Mouse (Mus musculus) liver, adult (tissue): ENCODE data around the gene Foxp2.

Source experiments
- GATA4 ChIP-seq: IDR thresholded peaks from 2 replicates; pipeline ENCODE4 v1.6.1; 2014; ENCODE audit warnings: mild to moderate bottlenecking, low read length; ENCODE audit not compliant: insufficient replicate concordance

The Foxp2 gene

DNA sequence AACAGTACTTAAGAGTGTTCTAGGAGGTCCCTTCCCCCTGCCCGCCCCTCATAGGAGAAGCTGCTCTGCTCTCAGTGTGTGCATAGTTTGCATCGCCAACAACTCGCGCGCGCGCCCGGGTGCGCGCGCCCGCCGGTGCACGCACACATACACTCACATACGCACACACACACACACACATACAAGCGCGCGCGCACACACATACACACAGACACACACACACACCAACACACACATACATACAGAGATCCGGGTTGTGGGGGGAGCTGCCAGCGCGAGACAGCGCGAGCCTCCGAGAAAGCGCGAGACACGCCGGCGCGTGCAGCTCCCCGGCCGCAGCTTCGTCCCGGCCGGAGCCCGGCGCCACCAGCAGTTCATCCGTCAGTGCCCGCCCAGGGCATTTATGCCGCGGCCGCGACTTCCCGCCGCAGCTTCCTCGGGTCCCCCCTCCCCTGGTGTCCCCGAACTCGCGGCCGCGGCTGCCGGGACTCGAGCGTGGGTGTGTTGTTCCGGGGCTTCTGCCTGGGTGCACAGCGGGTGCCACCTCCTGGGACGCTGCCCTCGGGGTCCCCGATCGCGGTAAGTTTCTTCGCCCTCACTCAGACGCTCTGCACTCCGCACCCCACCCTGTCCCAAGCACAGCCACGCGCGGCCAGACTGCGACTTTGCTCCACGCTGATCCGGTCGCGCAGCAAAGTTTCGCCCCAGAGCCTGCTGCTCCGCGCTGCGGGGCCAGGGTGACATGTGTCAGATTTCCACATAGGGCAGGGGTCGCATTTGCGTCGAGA is at the start of gene Foxp2:
Foxp2 (plus strand) TSS at position 167 of the 788 bp plus-strand sequence.
- TF ChIP-seq GATA4: no peak

DNA sequence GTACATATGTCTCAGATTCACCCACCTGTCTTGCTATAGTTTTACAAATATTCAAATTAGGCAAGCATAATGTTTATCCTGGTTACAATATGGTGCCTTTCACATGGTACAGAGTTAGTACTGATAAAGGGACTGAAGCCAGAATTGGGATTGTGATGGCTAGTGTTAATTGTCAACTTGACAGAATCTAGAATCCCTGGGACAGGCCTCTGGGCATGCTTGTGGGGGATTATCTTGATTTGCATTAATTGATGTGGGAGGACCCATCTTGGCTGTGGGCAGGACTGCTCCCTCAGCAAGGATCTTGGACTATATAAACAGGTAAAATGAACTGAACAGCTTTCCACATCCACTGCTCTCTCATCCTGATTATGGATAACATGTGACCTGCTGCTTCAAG is 15.9 kb upstream of the Foxp2 start:
- TF ChIP-seq GATA4: no peak

DNA sequence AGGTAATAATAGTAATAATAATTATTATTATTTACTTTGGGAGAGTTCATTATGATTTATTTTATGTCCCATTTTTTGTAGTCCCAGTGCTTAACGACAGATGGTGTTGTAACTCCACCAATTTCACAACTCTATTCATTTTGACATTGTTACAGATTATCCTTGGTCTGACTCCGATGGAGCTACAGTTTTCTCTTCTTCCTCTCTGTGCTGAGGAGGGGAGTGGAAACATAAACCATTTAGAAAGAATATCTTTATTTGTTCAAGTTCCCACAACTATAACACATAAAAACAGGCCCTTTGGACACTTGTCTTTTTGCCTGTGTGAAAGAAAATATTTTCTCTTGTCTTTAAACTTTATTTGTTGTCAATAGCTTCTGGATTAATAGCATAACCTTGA is 4.1 kb upstream of the Foxp2 start:
- TF ChIP-seq GATA4: no peak

DNA sequence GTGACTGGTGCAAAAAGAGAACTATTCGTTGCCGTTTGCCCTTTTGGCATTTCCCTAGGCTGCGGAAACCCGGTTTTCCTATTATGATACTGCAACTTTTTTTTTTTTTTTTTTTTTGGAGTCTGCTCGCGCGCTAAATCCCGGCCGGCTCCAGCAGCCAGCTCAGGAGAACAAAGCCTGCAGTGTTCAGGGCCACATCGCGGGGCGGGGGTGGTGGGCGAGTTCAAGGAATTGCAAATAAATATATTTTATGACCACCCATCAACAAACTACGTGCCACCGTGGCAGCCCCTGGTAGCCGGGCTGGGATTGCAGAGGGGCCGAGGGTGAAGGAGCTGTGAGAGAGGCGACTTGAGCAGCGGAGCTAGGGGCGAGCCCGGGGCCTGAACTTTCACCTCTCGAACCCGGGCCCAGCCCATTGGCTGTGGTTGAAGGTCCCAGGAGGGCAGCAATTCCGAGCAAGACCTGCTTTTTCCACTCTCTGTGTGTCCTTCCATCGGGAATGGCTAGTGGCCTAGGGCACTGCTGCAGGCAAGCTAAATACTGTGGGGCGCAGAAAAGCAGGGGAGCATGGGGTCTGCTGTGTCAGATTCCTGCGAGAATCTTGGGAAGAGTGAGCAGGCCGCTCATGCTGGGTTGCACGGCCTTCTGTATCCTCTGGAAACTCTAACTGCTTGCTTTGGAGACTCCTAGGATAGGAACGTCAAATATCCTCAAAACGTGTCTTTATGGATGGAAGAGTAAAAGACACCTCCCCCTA is 2.9 kb upstream of the Foxp2 start:
- no peak for TF ChIP-seq GATA4

DNA sequence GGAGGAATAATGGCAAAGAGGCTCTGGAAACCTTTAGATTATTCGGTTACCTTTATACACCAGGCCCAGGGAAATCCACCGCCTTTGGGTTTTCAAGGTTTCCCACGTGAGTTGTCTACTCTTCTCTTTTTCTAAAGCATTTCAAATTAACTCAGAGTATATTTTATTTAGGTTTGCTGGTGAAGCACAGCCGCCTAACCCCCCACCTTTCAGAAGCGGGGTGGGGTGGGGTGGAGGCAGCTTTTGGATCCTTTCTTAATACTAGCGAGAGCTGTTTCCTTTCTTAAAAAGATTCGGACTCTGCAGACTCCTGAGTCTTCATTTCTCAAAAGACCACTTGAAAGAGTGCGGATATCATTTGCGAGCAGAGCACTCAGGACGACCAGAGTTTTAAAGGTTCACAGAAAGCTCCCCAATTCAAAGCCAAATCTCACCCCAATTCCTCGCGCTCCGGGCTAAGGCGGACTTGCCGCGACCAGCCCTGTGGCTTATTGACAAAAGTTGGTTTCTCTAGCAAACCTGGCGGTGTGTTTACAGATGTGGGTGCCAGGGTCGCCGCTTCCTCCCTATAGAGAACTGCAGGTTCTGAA is 2.0 kb upstream of the Foxp2 start:
- TF ChIP-seq GATA4: no peak

DNA sequence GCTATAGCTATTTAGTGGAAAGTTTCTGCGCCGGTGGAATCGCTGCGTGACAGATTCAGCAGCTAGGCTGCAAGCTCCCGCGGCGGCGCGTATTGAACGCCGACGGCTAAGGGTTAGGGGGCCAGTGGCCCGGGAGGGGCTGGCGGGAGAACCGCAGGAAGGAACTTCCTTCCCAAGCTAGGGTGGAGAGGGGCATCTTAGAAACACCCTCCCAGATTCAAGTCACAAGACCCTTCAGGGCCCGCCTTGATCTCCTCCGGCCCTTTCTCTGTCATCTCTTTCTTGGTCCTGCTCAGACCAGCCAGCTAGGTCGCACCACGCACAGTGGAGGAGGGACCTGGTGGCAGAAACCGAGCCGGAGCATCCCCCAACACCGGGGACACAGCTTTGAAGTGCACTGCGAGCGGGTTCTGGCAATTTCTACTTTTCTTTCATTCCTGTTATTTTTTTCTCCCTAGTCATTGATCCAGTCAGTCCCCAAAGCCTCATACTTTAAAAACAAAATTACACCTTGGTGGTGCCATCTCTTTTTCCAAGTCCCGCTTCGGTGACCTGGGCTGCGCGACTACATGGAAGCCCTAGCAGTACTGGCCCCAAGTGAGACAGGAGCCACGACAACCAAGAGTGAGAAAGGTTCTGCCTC is 1.1 kb upstream of the Foxp2 start:
- TF ChIP-seq GATA4: no peak

DNA sequence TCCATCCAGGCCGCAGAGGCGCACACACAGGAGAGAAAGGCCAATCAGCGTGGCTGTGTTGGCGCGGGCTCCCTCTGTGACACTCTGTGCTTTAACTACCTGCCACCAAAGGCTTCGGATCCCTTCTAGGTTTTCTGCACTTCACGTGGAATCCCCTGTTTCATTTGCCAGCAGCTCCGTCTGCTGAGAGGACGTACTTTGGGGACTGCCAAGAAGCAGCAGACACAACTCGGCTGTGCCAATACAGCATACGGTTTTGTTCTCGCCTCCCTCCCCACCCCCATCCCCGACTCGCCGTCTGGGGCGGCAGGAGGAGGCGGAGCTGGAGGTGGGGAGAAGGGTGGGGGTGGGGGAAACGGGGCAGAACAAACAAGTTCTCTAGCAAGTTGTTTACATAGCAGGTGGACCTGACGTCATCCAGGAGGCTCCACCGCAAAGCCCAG is 549 bp upstream of the Foxp2 start:
- TF ChIP-seq GATA4: no peak

DNA sequence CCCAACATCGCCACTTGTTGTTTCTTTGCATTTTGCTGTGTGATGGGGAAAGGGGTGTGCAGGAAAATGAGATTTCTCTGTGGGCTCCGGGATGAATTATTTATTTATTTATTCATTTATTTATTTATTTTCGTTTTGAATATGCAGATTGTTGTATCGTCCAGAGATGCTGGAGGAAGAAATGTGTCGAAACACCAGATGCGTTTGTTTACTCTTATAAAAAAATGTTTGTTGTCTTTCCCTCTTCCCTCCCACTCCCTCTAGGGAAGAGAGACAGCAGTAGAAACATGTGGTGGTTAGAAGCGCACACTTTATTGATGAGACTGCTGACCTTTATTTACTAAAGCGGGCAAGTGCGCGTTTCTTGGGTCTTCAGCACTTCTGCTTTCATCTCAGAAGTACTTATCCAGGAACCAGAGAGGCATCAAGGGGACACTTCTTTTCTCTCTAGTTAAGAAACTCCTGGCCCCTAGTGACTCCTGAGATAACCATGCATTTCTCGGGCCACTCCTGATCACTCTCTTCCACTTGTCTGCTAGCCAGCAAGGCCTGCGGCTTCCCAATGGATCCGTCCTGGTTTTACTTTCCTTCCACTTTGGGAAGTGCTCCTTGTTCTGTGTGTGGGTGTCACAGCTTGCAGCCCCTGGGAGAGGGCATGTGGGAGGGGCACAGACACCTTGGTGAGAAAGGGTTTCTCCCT is 972 bp downstream of the Foxp2 start:
- no peak for TF ChIP-seq GATA4

DNA sequence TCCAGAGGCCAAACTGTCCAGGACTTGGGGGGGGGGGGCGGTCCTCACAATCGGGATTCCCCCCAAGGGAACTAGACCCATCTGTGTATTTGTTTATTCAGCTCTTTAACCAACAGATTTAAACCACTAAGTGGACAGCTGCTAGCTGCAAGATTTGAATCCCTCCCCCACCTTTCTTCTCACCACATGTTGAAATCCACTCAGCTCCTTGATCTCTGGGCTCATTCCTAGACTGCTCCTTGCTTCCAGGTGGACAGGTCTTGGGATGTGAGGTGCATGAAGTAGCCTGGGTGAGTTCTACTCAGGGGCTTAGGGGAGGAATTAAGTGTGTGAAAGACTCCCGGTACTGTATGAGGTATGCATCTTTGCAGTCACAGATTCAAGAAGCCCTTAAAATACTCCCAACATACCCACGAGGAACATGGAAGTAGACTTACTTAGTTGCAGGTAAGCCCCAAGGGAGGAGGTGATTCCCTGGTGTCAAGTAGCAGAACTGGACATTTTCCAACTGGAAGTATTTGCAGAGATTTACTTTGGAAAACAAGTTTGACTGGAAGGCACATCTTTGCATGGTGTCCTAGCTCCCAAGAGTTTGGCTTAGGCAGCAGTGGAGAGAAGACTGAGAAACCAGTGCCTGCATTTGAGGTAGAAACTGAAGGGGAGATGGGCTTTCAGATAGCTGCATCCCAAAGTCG is 2.3 kb downstream of the Foxp2 start:
- TF ChIP-seq GATA4: no peak

DNA sequence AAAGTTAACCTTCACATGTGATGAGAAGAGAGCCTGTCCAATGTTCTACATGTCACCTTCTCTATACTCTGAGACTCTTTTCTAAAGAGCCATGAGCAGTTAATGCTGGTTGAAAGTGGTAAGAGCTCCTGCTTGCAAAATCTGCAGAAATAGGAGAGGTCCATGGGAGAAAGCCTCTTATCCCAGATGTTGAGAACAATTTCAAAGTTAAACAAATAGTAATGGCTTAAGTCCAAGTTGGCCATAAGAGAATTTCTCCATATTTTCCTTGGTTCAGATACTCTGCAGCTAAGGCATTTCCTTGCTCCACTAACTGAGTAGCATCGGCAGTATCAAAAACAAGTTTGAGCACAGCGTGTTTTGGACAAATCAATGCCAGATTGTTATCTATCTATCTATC is 13.9 kb downstream of the Foxp2 start:
- TF ChIP-seq GATA4: no peak

DNA sequence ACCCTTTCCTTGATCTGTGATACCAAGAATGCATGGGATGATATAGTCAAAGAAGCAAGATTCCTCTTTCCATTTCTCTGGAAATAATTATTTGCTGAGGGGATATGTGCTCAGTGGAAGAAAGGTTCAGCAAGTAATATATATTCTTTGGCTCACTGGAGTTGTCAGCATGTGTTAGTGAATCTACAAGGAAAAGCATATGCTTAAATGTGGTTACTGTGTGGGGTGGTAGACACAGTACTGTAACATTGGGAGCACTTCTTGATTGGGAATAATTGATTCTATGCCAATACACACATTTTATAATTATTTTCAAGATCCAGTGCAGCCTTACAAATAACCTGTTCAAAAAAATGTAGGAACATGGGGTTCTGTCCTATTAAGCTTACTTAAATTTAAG is 21.6 kb downstream of the Foxp2 start:
- no peak for TF ChIP-seq GATA4

DNA sequence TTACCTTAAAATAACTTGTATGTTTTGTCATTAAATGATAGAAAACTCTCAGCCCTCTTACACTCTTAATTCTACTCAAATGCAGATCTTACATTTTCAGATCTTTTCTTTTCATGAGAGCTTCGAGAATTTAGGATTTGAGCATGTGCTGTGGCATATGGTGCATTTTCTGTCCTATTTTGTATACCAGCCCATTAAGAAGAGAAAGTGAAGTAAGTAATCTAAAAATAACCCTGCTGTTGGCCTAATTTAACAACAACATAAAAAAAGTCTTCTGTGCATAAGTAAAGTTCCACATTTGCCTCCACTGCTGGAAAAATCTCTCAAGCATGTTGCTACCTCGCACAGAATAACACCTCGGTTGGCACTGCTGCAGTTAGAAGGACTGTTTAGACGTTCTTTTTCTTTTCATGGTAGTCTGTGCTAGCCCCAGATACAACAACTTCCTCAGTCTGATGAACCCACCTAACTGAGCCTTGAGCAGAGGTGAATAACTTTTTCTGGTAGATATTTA is 23.9 kb downstream of the Foxp2 start:
- TF ChIP-seq GATA4: no peak

DNA sequence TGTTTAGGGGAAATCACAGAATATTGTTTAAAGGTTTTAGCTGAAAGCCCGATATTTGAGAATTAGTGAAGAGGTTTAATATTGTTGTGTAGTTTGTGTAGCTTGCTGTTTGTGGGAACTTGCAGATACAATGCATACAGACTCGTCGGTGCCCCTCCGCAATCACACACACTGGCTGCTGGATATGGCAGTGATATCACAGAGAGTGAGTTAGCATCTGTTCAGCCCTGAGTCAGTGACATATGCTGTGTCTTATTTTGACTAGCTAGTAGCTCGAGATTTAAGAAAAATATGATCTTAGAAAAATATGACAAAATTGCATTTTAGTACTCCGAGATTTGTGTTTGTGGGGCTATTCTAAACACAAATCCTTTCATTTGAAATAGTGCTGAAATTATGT is 49.9 kb downstream of the Foxp2 start:
- TF ChIP-seq GATA4: no peak

DNA sequence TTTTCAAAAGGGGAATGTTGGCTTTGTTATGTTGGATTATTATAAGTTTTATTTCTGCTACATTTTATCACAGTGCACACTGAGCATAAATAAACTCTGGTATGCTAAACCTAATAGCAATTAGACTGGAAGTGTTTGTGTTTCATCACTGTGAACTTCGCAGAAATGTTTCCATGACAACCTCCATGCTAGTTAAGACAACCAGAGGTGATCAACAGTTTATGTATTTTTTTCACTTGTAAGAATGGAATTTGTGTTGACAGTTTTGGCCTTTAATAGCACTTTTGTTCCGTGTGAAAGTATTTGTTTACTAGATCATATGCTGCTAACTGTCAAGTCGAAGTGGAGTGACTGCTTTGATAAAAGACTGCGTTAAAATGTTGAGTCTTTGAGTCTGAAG is 51.6 kb downstream of the Foxp2 start:
- no peak for TF ChIP-seq GATA4
